Mouse (Mus musculus): ENCODE measurements at regions not wholly inside any gene's neighbourhood (a gene's known extent, or its start where the extent isn't known, plus 50 kb on each side); places are given as distances from the start of the nearest gene placed in this dataset.

DNA sequence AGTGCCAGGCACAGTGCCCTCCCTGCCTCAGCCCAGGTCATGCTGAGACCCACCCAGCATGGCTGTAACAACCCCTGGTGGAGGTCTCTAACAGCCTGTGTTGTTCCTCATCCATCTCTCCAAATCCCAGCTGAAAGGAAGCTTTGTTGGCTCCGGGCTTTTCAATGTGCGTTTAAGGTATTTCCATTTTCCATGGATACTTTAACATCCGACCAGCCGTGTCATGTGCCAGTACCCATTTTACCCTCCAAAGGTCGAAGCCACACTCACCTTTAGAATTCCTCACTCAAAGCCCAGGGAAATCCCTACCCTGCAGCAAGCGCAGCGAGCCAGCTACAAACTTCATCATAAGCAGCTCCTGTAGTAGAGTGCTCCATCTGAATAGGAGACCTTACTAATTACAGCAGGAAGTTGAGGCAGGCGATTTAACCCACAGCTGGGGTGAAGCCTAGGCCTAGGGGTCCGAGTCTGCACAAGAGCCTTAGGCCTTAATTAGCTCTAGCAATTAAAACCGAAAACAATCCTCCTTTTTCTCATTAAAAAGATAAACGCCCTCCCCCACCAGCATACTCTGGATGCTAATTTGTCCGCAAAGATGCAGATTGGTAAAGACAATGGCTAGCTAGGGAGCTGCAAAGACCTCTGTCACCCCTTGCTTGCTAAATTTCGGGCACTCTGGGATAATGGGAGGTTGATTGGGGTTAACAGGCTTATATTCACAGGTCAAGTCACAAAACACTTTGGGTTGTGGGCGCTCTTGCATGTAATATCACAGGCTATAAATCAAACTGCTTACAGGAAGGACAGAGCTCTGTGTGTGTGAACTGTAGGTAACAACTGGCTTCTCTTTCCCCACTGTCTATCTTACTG, 171.2 kb downstream of the Pmp22 start:
- no peak overlapping the region for H3K9ac ChIP-seq (ENCODE audit: low read depth, low read length)
- no peak for ATAC-seq (replicated peaks; ENCODE audit: insufficient number of reproducible peaks, low FRiP score, low TSS enrichment)
- H3K4me1 ChIP-seq (ENCODE audit: control insufficient read depth, insufficient read depth, low read length): no peaks in the 10 kb centered on the region
- no peaks in the 10 kb centered on the region for H3K36me3 ChIP-seq (ENCODE audit: control insufficient read depth, insufficient read depth, low read length)
- H3K4me3 ChIP-seq (ENCODE audit: low read depth, low read length): no peak overlapping the region
- 65% methylated on average over 14 of the region's 14 CpGs for WGBS (ENCODE audit: insufficient replicate concordance)
- no peaks in the 10 kb centered on the region for H3K9me3 ChIP-seq (replicated peaks; ENCODE audit: control insufficient read depth, low read length)
- no peaks in the 10 kb centered on the region for H3K27me3 ChIP-seq (ENCODE audit: control insufficient read depth, insufficient read depth, low read length)
- H3K4me2 ChIP-seq: no peak overlapping the region
- no peak overlapping the region for H3K27ac ChIP-seq (ENCODE audit: low read depth, low read length)

DNA sequence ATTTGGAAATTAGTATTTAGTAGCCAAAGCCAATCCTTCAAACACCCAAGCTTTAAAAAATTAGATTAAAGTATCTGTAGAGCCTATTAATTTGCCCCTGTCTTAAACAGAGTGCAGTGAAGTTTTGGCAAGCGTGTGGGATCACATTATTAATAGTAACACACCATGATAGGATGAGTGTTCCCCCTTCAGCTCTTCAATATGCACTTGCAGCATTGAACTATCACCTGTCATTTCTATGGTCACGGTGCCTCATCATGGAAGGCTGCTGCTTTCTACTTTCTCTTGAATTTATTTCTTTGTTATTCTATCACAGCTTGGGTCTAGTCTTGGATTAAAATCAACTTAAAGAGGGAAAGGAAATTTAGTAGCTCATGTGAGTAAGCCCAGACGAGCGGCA, 196.4 kb downstream of the Pmp22 start:
- Histone ChIP-seq H3K4me3 (ENCODE audit: low read depth, low read length) (no peak overlapping the region), H3K9ac (ENCODE audit: low read depth, low read length) (no peak overlapping the region), H3K9me3 (replicated peaks; ENCODE audit: control insufficient read depth, low read length) (no peaks in the 10 kb centered on the region), H3K36me3 (ENCODE audit: control insufficient read depth, insufficient read depth, low read length) (no peaks in the 10 kb centered on the region), H3K27ac (ENCODE audit: low read depth, low read length) (no peak overlapping the region), H3K4me2 (no peak overlapping the region), H3K4me1 (ENCODE audit: control insufficient read depth, insufficient read depth, low read length) (no peaks in the 10 kb centered on the region), H3K27me3 (ENCODE audit: control insufficient read depth, insufficient read depth, low read length) (no peaks in the 10 kb centered on the region)
- WGBS (ENCODE audit: insufficient replicate concordance): 69% methylated on average over 4 of the region's 4 CpGs
- ATAC-seq (replicated peaks; ENCODE audit: insufficient number of reproducible peaks, low FRiP score, low TSS enrichment): no peak

GRCm38 (mm10) chr11:63326864-63327263, 198.1 kb downstream of the Pmp22 start:
- Histone ChIP-seq H3K36me3 (ENCODE audit: control insufficient read depth, insufficient read depth, low read length) (no peaks in the 10 kb centered on the region), H3K9ac (ENCODE audit: low read depth, low read length) (no peak overlapping the region), H3K27ac (ENCODE audit: low read depth, low read length) (no peak overlapping the region), H3K9me3 (replicated peaks; ENCODE audit: control insufficient read depth, low read length) (no peaks in the 10 kb centered on the region), H3K27me3 (ENCODE audit: control insufficient read depth, insufficient read depth, low read length) (no peaks in the 10 kb centered on the region), H3K4me1 (ENCODE audit: control insufficient read depth, insufficient read depth, low read length) (no peaks in the 10 kb centered on the region), H3K4me3 (ENCODE audit: low read depth, low read length) (no peak overlapping the region), H3K4me2 (no peak overlapping the region)
- ATAC-seq (replicated peaks; ENCODE audit: insufficient number of reproducible peaks, low FRiP score, low TSS enrichment): no peak
- WGBS (ENCODE audit: insufficient replicate concordance): 75% methylated on average over 5 of the region's 5 CpGs

GRCm38 (mm10) chr11:63337503-63337902, 208.7 kb downstream of the Pmp22 start:
- Histone ChIP-seq H3K36me3 (ENCODE audit: control insufficient read depth, insufficient read depth, low read length) (no peaks in the 10 kb centered on the region), H3K4me2 (no peak overlapping the region), H3K9ac (ENCODE audit: low read depth, low read length) (no peak overlapping the region), H3K27ac (ENCODE audit: low read depth, low read length) (no peak overlapping the region), H3K9me3 (replicated peaks; ENCODE audit: control insufficient read depth, low read length) (no peaks in the 10 kb centered on the region), H3K4me3 (ENCODE audit: low read depth, low read length) (no peak overlapping the region), H3K4me1 (ENCODE audit: control insufficient read depth, insufficient read depth, low read length) (no peaks in the 10 kb centered on the region), H3K27me3 (ENCODE audit: control insufficient read depth, insufficient read depth, low read length) (no peaks in the 10 kb centered on the region)
- ATAC-seq (replicated peaks; ENCODE audit: insufficient number of reproducible peaks, low FRiP score, low TSS enrichment): no peak
- 70% methylated on average over 9 of the region's 9 CpGs for WGBS (ENCODE audit: insufficient replicate concordance)

DNA sequence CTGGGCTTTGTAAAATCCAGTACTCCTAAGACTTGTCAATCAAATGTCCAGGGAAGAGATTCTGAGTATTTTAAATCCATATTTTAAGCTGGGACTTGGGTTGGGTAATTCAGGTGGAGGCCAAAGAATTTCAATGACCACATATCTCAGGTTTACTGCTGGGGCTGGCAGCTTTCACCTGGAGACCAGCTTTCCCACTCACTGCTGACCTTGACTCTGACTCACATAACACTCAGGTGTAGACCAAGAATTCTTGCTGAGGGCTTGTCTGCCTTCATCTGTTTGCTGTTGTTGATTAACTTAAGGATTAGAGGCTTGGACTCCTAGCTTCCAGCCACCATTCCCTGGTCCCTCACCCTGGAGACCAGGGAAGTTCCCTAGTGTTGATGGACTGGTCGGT, 209.5 kb downstream of the Pmp22 start:
- H3K4me3 ChIP-seq (ENCODE audit: low read depth, low read length): no peak overlapping the region
- H3K27me3 ChIP-seq (ENCODE audit: control insufficient read depth, insufficient read depth, low read length): no peaks in the 10 kb centered on the region
- no peaks in the 10 kb centered on the region for H3K9me3 ChIP-seq (replicated peaks; ENCODE audit: control insufficient read depth, low read length)
- H3K27ac ChIP-seq (ENCODE audit: low read depth, low read length): no peak overlapping the region
- WGBS (ENCODE audit: insufficient replicate concordance): 79% methylated on average over 1 of the region's 1 CpGs
- no peak overlapping the region for H3K9ac ChIP-seq (ENCODE audit: low read depth, low read length)
- H3K36me3 ChIP-seq (ENCODE audit: control insufficient read depth, insufficient read depth, low read length): no peaks in the 10 kb centered on the region
- no peak overlapping the region for H3K4me2 ChIP-seq
- no peaks in the 10 kb centered on the region for H3K4me1 ChIP-seq (ENCODE audit: control insufficient read depth, insufficient read depth, low read length)
- no peak for ATAC-seq (replicated peaks; ENCODE audit: insufficient number of reproducible peaks, low FRiP score, low TSS enrichment)

DNA sequence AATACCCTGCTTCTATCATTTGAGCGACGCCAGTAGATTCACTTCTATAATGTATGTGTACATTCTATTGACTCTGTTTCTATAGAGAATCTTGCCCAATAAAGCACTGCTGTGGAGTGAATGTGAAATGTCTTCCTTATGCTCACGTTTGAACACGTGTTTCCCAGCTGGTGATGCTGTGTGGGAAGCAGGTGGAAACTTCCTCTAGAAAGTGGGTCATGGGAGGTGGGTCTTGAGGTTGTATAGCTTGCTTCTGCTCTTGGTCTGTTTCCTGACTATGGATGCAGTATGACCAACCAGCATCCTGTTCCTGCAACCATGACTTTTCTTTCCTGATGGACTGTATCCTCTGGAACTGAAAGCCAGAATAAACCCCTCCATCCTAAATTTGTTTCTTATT, 216.9 kb downstream of the Pmp22 start:
- H3K27me3 ChIP-seq (ENCODE audit: control insufficient read depth, insufficient read depth, low read length): no peaks in the 10 kb centered on the region
- no peak overlapping the region for H3K27ac ChIP-seq (ENCODE audit: low read depth, low read length)
- H3K36me3 ChIP-seq (ENCODE audit: control insufficient read depth, insufficient read depth, low read length): no peaks in the 10 kb centered on the region
- H3K4me2 ChIP-seq: no peak overlapping the region
- no peaks in the 10 kb centered on the region for H3K9me3 ChIP-seq (replicated peaks; ENCODE audit: control insufficient read depth, low read length)
- 85% methylated on average over 4 of the region's 4 CpGs for WGBS (ENCODE audit: insufficient replicate concordance)
- H3K4me1 ChIP-seq (ENCODE audit: control insufficient read depth, insufficient read depth, low read length): 0 out of 2 replicates have a peak, but pooled peaks cover 3% of the 10 kb centered on the region
- no peak overlapping the region for H3K4me3 ChIP-seq (ENCODE audit: low read depth, low read length)
- ATAC-seq (replicated peaks; ENCODE audit: insufficient number of reproducible peaks, low FRiP score, low TSS enrichment): no peak
- no peak overlapping the region for H3K9ac ChIP-seq (ENCODE audit: low read depth, low read length)

DNA sequence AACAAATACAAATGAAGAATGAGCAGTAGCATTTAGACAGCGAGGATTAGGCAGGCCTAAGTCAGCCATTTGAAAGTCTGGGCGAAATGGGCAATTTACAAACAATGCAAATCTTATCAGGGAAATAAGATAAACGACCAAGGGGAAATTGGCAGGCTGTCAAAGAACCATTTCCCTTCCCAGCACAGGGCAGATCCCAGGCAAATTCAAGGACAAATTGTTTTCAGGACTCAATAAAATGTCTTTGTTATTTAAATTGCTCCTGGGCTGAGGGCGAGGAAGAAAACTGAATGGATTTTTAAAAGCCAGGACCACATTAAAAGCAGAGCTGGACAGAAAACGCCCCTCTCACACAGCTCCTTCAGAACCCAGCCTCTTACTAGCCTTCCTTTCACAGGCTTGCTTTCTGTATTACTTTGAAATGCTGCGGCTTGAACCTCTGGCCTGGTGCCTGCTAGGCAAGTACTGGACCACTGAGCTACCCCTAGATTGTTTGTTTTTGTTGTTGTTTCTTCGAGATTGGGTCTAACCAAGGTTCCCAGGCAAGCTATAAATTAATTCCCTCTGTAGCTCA, 221.4 kb downstream of the Pmp22 start:
- Histone ChIP-seq H3K4me1 (ENCODE audit: control insufficient read depth, insufficient read depth, low read length) (0 out of 2 replicates have a peak, but pooled peaks cover 3% of the 10 kb centered on the region), H3K9ac (ENCODE audit: low read depth, low read length) (no peak overlapping the region), H3K36me3 (ENCODE audit: control insufficient read depth, insufficient read depth, low read length) (no peaks in the 10 kb centered on the region), H3K4me3 (ENCODE audit: low read depth, low read length) (no peak overlapping the region), H3K9me3 (replicated peaks; ENCODE audit: control insufficient read depth, low read length) (no peaks in the 10 kb centered on the region), H3K27me3 (ENCODE audit: control insufficient read depth, insufficient read depth, low read length) (no peaks in the 10 kb centered on the region), H3K4me2 (no peak overlapping the region), H3K27ac (ENCODE audit: low read depth, low read length) (0 out of 2 replicates have a peak overlapping the region, but pooled peaks have one; percentile 22)
- ATAC-seq (replicated peaks; ENCODE audit: insufficient number of reproducible peaks, low FRiP score, low TSS enrichment): no peak
- WGBS (ENCODE audit: insufficient replicate concordance): 22% methylated on average over 7 of the region's 7 CpGs

GRCm38 (mm10) chr11:63351999-63352398, 223.2 kb downstream of the Pmp22 start:
- Histone ChIP-seq H3K36me3 (ENCODE audit: control insufficient read depth, insufficient read depth, low read length) (no peaks in the 10 kb centered on the region), H3K9me3 (replicated peaks; ENCODE audit: control insufficient read depth, low read length) (no peaks in the 10 kb centered on the region), H3K27ac (ENCODE audit: low read depth, low read length) (no peak overlapping the region), H3K4me3 (ENCODE audit: low read depth, low read length) (no peak overlapping the region), H3K9ac (ENCODE audit: low read depth, low read length) (no peak overlapping the region), H3K4me1 (ENCODE audit: control insufficient read depth, insufficient read depth, low read length) (0 out of 2 replicates have a peak, but pooled peaks cover 3% of the 10 kb centered on the region), H3K4me2 (no peak overlapping the region), H3K27me3 (ENCODE audit: control insufficient read depth, insufficient read depth, low read length) (no peaks in the 10 kb centered on the region)
- ATAC-seq (replicated peaks; ENCODE audit: insufficient number of reproducible peaks, low FRiP score, low TSS enrichment): no peak
- WGBS (ENCODE audit: insufficient replicate concordance): 91% methylated on average over 8 of the region's 8 CpGs

Data from heart, embryonic 11.5 days (tissue).